Mouse (Mus musculus): ENCODE data around the gene Vac14.

The Vac14 gene

GRCm38 (mm10) chr8:110749500-110750170 is 131.2 kb downstream of the Vac14 start:
- DNase-seq (ENCODE audit: low read depth, low spot score), result no peak

- DNase-seq (ENCODE audit: low read depth, low spot score), result no peak
Observed at GRCm38 (mm10) chr8:110750269-110750668, 131.9 kb downstream of the Vac14 start.

- no peak for DNase-seq (ENCODE audit: low read depth, low spot score)
Observed at GRCm38 (mm10) chr8:110751490-110751889, 133.1 kb downstream of the Vac14 start.

GRCm38 (mm10) chr8:110754713-110755112 is 136.3 kb downstream of the Vac14 start:
- no peak for DNase-seq (ENCODE audit: low read depth, low spot score)

GRCm38 (mm10) chr8:110755511-110756170 is 137.3 kb downstream of the Vac14 start:
- DNase-seq (ENCODE audit: low read depth, low spot score), result no peak

- DNase-seq (ENCODE audit: low read depth, low spot score), result peak; percentile 73
Observed at GRCm38 (mm10) chr8:110756196-110756595, 137.8 kb downstream of the Vac14 start.

- DNase-seq (ENCODE audit: low read depth, low spot score), result no peak
Observed at GRCm38 (mm10) chr8:110760280-110760940, 142.0 kb downstream of the Vac14 start.

GRCm38 (mm10) chr8:110761185-110761584 is 142.8 kb downstream of the Vac14 start:
- no peak for DNase-seq (ENCODE audit: low read depth, low spot score)

- DNase-seq (ENCODE audit: low read depth, low spot score), result no peak
Observed at GRCm38 (mm10) chr8:110761988-110762387, 143.6 kb downstream of the Vac14 start.

GRCm38 (mm10) chr8:110764671-110765070 is 146.3 kb downstream of the Vac14 start:
- DNase-seq (ENCODE audit: low read depth, low spot score), result no peak

- no peak for DNase-seq (ENCODE audit: low read depth, low spot score)
Observed at GRCm38 (mm10) chr8:110767261-110767660, 148.9 kb downstream of the Vac14 start.
